ENCODE assay signal across 24 mouse cellular contexts in genomic region chr3:36743399-36743798, GRCm38 (mm10). TPM values are rescaled to one million over a fixed set of nuclear protein-coding genes. Genes with fewer than 3 reads are reported as not detected.
DNase-seq lines count a peak whose midpoint lies in the region; ATAC-seq and TF ChIP-seq lines count a peak whose summit lies in the region.
"Had no signal": no experiment of that assay in that cellular context is flagged by ENCODE, and none has a peak within 500 bp of the region (broad histone marks: within the 10 kb centered on the region; RNA-seq: fewer than 3 reads in every experiment).

No protein-coding gene starts in this region.

- no peaks in the 10 kb centered on the region for H3K36me3 ChIP-seq in heart, embryonic 10.5 days
- H3K36me3 ChIP-seq in heart, postnatal 0 days (replicated peaks; ENCODE audit: control insufficient read depth, insufficient read depth, low read length) = no peaks in the 10 kb centered on the region
- H3K36me3 ChIP-seq: embryonic facial prominence, embryonic 12.5 days; intestine, embryonic 15.5 days; stomach, embryonic 15.5 days had no signal

- ATAC-seq in heart, postnatal 0 days (ENCODE audit: insufficient read depth, low read depth) = peak; percentile 60
- peak; percentile 60 to 69; a peak in 2 of 4 replicates for ATAC-seq in hematopoietic stem cell, adult 5-6 weeks (replicated peaks in 1 of 2; ENCODE audit: insufficient read depth in 1 of 2, low FRiP score in 2 of 2, low TSS enrichment in 1 of 2, low read depth in 1 of 2, poor library complexity in 2 of 2, severe bottlenecking in 2 of 2)
- ATAC-seq: forebrain, embryonic 14.5 days; intestine, embryonic 15.5 days; lung, postnatal 0 days had no signal

- no peak for TF ChIP-seq EP300 in heart, postnatal 0 days (IDR thresholded peaks at IDR 0.05; ENCODE audit: low read depth)

- H3K9me3 ChIP-seq in heart, embryonic 10.5 days = no peaks in the 10 kb centered on the region
- H3K9me3 ChIP-seq in heart, postnatal 0 days (replicated peaks; ENCODE audit: control insufficient read depth, low read length) = no peaks in the 10 kb centered on the region
- H3K9me3 ChIP-seq: embryonic facial prominence, embryonic 12.5 days; intestine, embryonic 15.5 days; stomach, embryonic 15.5 days had no signal

- no peaks in the 10 kb centered on the region for H3K27me3 ChIP-seq in heart, embryonic 10.5 days (ENCODE audit: insufficient read depth, poor library complexity, severe bottlenecking)
- H3K27me3 ChIP-seq in heart, postnatal 0 days (ENCODE audit: control insufficient read depth, insufficient read depth, low read length) = no peaks in the 10 kb centered on the region
- H3K27me3 ChIP-seq: embryonic facial prominence, embryonic 12.5 days; intestine, embryonic 15.5 days; stomach, embryonic 15.5 days had no signal

- H3K4me3 ChIP-seq in heart, embryonic 10.5 days = no peak overlapping the region
- H3K4me3 ChIP-seq in heart, postnatal 0 days (ENCODE audit: low read depth, low read length) = peak overlapping the region; percentile 16; the same call in 1 of the 2 replicates
- H3K4me3 ChIP-seq: embryonic facial prominence, embryonic 12.5 days; intestine, embryonic 15.5 days; left cerebral cortex, adult 2 months; stomach, embryonic 15.5 days had no signal

- peak overlapping the region; percentile 52 for H3K4me2 ChIP-seq in heart, postnatal 0 days (ENCODE audit: low read depth, low read length)
- H3K4me2 ChIP-seq: embryonic facial prominence, embryonic 12.5 days; hindbrain, embryonic 14.5 days; intestine, embryonic 15.5 days; stomach, embryonic 15.5 days had no signal

- TF ChIP-seq CTCF in heart, postnatal 0 days (IDR thresholded peaks at IDR 0.05; ENCODE audit: low read depth) = no peak

- no peaks in the 10 kb centered on the region for H3K4me1 ChIP-seq in heart, embryonic 10.5 days
- H3K4me1 ChIP-seq in heart, postnatal 0 days (ENCODE audit: control insufficient read depth, insufficient read depth) = no peaks in the 10 kb centered on the region
- H3K4me1 ChIP-seq: embryonic facial prominence, embryonic 12.5 days; intestine, embryonic 15.5 days; stomach, embryonic 15.5 days had no signal

- H3K27ac ChIP-seq in heart, embryonic 10.5 days = peak overlapping the region; percentile 19; the same call in 1 of the 2 replicates
- peak overlapping the region; percentile 71 for H3K27ac ChIP-seq in heart, postnatal 0 days (ENCODE audit: low read depth)
- H3K27ac ChIP-seq: embryonic facial prominence, embryonic 12.5 days; hindbrain, embryonic 14.5 days; intestine, embryonic 15.5 days; left cerebral cortex, adult 2 months; stomach, embryonic 15.5 days had no signal

- WGBS in heart, embryonic 10.5 days = 67% methylated on average over 5 of the region's 5 CpGs
- 31% methylated on average over 5 of the region's 5 CpGs for WGBS in heart, postnatal 0 days

- DNase-seq in heart, embryonic 10.5 days (ENCODE audit: low spot score) = peak; percentile 48
- DNase-seq in heart, postnatal 4 days = no peak
- DNase-seq in heart, postnatal 0 days (ENCODE audit: low spot score) = no peak
- DNase-seq in heart, adult 11 months = no peak
- peak; percentile 14 for DNase-seq in A20 (ENCODE audit: low read depth, low spot score)
- DNase-seq in ovary, adult 18-20 months (ENCODE audit: low spot score) = no peak
- DNase-seq: B cell, adult 2 months; cerebellum, adult 9-10 months; kidney, adult 9 months; kidney, postnatal 36 days; layer of hippocampus, adult 9-11 months; left cerebral cortex, postnatal 4 days; liver; thymus, adult 18-20 months; thymus, postnatal 4 days had no signal

- H3K9ac ChIP-seq in heart, postnatal 0 days (replicated peaks; ENCODE audit: low read depth, low read length) = no peak overlapping the region
- H3K9ac ChIP-seq: embryonic facial prominence, embryonic 12.5 days; hindbrain, embryonic 14.5 days; intestine, embryonic 15.5 days; stomach, embryonic 15.5 days had no signal

RNA-seq across cellular contexts. Expression of gene Trpc3, which starts 53.4 kb away (rescaled TPM):
- 3.7 and 4.7 TPM in 2 replicates for polyA plus RNA-seq in heart, embryonic 10.5 days (2016; fragmentation: Nextera tagmentation; extraction: Ambion mirVana)
- total RNA-seq in heart, postnatal 4 days (2021) = 1 to 10 TPM; 9.6 to 9.8 TPM
- total RNA-seq in heart, postnatal 0 days (2014; rRNA removed; ENCODE audit: low replicate concordance) = 6.3 and 9.1 TPM in 2 replicates
- polyA plus RNA-seq in heart, postnatal 0 days (2015; fragmentation: Nextera tagmentation; extraction: Ambion mirVana) = 2.8 and 3.5 TPM in 2 replicates
- total RNA-seq in hematopoietic stem cell, adult 5-6 weeks (2017) = not detected in 2 replicates
- total RNA-seq: monocyte, adult 5-6 weeks had no signal

Comparison
In these comparisons a context has a peak if more than half of its experiments do, and no peak if none do; other contexts are left out.
1. DNase-seq: peak in heart, embryonic 10.5 days (single experiment) and A20 (single experiment); none in heart, postnatal 4 days (single experiment), heart, postnatal 0 days (single experiment), heart, adult 11 months (single experiment) and ovary, adult 18-20 months (single experiment).